Mouse (Mus musculus): Measurements from ENCODE around the gene Memo1.

The Memo1 gene

GRCm38 (mm10) chr17:74294426-74295025 is 795 bp downstream of the Memo1 start:
- DNase-seq (ENCODE audit: low spot score): peak; percentile 85

GRCm38 (mm10) chr17:74293687-74294425 is 1.5 kb downstream of the Memo1 start:
- DNase-seq (ENCODE audit: low spot score): peak; percentile 43

- DNase-seq (ENCODE audit: low spot score): no peak
These were observed 3.5 kb downstream of the Memo1 start for GRCm38 (mm10) chr17:74291640-74292361.

DNA sequence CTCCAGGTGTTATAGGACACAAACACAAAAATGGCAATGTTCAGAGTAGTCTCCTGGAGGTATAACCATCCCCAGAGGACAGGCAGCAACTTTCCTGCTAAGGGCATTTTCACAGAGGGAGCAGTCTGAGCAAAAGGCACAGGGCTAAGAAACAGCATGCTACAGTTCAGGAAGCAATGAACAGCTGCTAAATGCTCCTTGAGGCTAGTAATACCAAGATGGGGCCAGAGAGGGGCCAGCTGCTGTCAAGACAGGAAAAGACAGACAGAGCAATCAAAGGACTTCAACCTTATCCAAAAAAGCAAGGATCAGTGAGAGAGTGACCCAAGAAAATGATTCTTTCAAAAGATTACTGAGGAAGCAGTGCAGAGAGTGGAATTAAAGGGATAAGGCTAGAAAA is 4.5 kb downstream of the Memo1 start:
- no peak for DNase-seq (ENCODE audit: low spot score)

GRCm38 (mm10) chr17:74290198-74290597 is 5.1 kb downstream of the Memo1 start:
- no peak for DNase-seq (ENCODE audit: low spot score)

DNA sequence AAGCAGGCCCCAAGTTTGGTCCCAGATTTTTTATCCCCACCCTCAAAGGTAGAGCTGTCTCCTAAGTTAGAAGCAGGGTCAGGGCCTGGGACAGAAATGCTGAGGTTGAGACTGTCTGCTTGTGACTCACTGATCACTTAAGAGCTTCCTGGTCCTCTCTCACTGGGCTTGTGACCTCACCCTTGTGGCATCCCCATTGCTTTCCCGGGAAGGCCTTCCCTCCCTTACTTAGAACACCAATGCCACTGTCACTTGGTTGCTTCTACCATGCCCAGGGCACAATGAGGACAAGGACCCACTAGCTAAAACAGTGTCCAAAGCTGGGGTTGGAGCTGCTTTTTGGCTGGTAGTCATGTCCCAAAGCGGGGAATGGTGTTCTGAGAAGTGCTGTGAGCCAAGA is 6.7 kb downstream of the Memo1 start:
- no peak for DNase-seq (ENCODE audit: low spot score)

GRCm38 (mm10) chr17:74286140-74286730 is 9.1 kb downstream of the Memo1 start:
- DNase-seq (ENCODE audit: low spot score): no peak

GRCm38 (mm10) chr17:74285730-74286129 is 9.6 kb downstream of the Memo1 start:
- DNase-seq (ENCODE audit: low spot score): no peak

DNA sequence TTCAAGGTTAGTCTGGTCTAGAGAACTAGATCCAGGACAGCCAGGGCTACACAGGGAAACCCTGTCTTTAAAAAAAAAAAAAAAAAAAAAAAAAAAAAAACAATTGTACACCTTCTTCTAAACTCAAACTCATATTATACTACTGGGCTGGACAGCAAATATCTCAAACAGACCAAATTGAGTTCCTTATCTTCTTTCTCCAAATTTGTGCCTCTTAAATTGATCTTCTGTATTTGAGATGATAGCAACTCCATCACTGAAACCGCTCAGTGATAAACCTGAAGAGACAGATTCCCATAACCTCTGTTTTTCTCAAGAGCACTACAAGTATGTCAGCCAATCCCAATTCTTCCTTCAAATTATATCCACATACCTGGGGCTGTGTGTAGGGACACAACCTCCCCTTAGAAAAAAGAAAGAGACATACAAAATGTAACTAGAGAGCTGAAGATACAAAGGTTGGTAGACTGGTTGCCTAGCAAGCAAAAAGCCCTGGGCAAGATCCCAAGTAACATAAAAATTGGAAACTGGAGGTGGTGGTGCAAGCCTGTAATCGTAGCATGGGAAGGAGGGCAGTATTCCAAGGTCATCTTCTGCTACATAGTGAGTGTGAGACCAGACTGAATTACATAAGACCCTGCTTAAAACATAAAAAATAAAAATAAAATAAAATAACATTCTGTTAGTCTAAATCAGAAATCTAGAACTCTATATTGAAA is 10.8 kb downstream of the Memo1 start:
- DNase-seq (ENCODE audit: low spot score): no peak

- no peak for DNase-seq (ENCODE audit: low spot score)
These were observed 13.3 kb downstream of the Memo1 start for GRCm38 (mm10) chr17:74282024-74282423.

GRCm38 (mm10) chr17:74278966-74279869 is 16.1 kb downstream of the Memo1 start:
- DNase-seq (ENCODE audit: low spot score): no peak

GRCm38 (mm10) chr17:74274471-74274870 is 20.9 kb downstream of the Memo1 start:
- DNase-seq (ENCODE audit: low spot score): no peak

GRCm38 (mm10) chr17:74272683-74273205 is 22.6 kb downstream of the Memo1 start:
- peak; percentile 23 for DNase-seq (ENCODE audit: low spot score)

- no peak for DNase-seq (ENCODE audit: low spot score)
These were observed 23.6 kb downstream of the Memo1 start for GRCm38 (mm10) chr17:74271541-74272268.

GRCm38 (mm10) chr17:74270205-74270604 is 25.1 kb downstream of the Memo1 start:
- DNase-seq (ENCODE audit: low spot score): no peak

GRCm38 (mm10) chr17:74267415-74268180 is 27.7 kb downstream of the Memo1 start:
- DNase-seq (ENCODE audit: low spot score): no peak

- DNase-seq (ENCODE audit: low spot score): no peak
These were observed 29.7 kb downstream of the Memo1 start for GRCm38 (mm10) chr17:74265636-74266035.

DNA sequence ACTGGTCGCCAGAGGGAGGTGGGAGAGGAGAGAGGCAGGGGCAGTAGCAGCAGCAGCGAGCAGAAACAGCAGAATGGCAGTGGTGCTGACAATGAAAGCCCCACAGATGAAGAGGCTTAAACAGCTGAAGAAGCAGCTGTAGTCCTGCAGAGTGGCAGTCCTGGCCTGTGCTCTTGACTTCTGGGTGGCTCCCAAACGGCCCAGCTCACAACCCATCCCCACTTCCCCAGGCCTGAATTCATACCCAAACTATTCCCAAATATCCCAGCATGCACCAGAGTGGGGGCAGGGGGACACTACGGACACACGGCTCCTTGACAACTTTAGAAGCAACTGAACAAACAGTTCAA is 30.2 kb downstream of the Memo1 start:
- no peak for DNase-seq (ENCODE audit: low spot score)
